9 mouse cellular contexts compared by ENCODE assay signal in the genomic region with DNA sequence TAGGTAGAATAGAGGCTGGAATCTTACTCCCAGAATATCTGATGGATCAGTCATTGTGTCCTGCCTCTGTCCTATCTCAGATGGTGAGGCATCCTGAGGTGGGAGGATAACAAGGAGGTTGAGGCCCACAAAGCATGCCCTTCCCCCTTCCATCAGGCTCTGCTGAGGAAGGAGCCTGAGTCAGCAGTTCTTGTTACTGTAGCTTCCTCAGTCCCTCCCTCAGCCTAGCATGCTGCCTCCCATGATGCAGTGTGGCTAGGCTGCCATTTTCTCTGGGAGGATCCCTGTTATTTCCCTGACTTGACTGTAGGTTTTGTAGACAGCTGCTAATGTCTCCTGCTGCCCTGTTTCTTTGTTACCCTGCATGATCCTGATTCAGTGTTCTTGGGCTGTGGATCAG.
DNase-seq lines count a peak whose midpoint lies in the region; ATAC-seq lines count a peak whose summit lies in the region.
"Had no signal": no experiment of that assay in that cellular context is flagged by ENCODE, and none has a peak within 500 bp of the region (broad histone marks: within the 10 kb centered on the region; RNA-seq: fewer than 3 reads in every experiment).

No protein-coding gene starts in this region.

- H3K27ac ChIP-seq in neural tube, embryonic 13.5 days (replicated peaks) = peak overlapping the region; percentile 50
- peak overlapping the region; percentile 62 for H3K27ac ChIP-seq in liver, embryonic 16.5 days (ENCODE audit: low read length)

- H3K9ac ChIP-seq in neural tube, embryonic 13.5 days = no peak overlapping the region
- H3K9ac ChIP-seq in liver, embryonic 16.5 days (ENCODE audit: low read depth, low read length) = no peak overlapping the region

- intact Hi-C loops in left cerebral cortex, postnatal 14 days (cut with DNase I) = no loop called here

- H3K4me2 ChIP-seq in neural tube, embryonic 13.5 days = no peak overlapping the region
- H3K4me2 ChIP-seq in liver, embryonic 16.5 days (ENCODE audit: low read depth, low read length) = no peak overlapping the region

- peaks cover 23% of the 10 kb centered on the region for H3K36me3 ChIP-seq in neural tube, embryonic 13.5 days
- H3K36me3 ChIP-seq in liver, embryonic 16.5 days (ENCODE audit: control insufficient read depth, insufficient read depth) = no peaks in the 10 kb centered on the region

- no peaks in the 10 kb centered on the region for H3K9me3 ChIP-seq in neural tube, embryonic 13.5 days
- H3K9me3 ChIP-seq in liver, embryonic 16.5 days (replicated peaks; ENCODE audit: control insufficient read depth, low read length) = no peaks in the 10 kb centered on the region

- DNase-seq in neural tube, embryonic 10.5 days (ENCODE audit: extremely low spot score, low spot score) = no peak
- DNase-seq in left cerebral cortex, postnatal 14 days (ENCODE audit: low spot score in 2 of 2) = no peak
- no peak for DNase-seq in cerebellum, adult 18-20 months
- DNase-seq in kidney, postnatal 4 days = no peak
- DNase-seq: gastrocnemius, postnatal 36 days; kidney, adult 11 months had no signal

- peak; percentile 44; the same call in 1 of the 2 replicates for ATAC-seq in neural tube, embryonic 13.5 days (ENCODE audit: low read depth)
- ATAC-seq in common myeloid progenitor, adult 5-6 weeks (replicated peaks; ENCODE audit: low read depth, poor library complexity, severe bottlenecking) = peak; percentile 69
- ATAC-seq in liver, embryonic 16.5 days (ENCODE audit: low read depth) = peak; percentile 77

- H3K27me3 ChIP-seq in neural tube, embryonic 13.5 days = no peaks in the 10 kb centered on the region
- no peaks in the 10 kb centered on the region for H3K27me3 ChIP-seq in liver, embryonic 16.5 days (ENCODE audit: control insufficient read depth, insufficient read depth, low read depth, low read length)

- H3K4me1 ChIP-seq in neural tube, embryonic 13.5 days (replicated peaks) = peaks cover 52% of the 10 kb centered on the region
- peaks cover 31% of the 10 kb centered on the region for H3K4me1 ChIP-seq in liver, embryonic 16.5 days (ENCODE audit: control insufficient read depth, low read depth, low read length)

- H3K4me3 ChIP-seq in neural tube, embryonic 13.5 days = no peak overlapping the region
- no peak overlapping the region for H3K4me3 ChIP-seq in liver, embryonic 16.5 days (ENCODE audit: low read depth, low read length)
